Mouse (Mus musculus) cerebellum, postnatal 10 days (tissue): ENCODE data around the gene Rras.

Source experiments
- DNase-seq, 2 experiments: peaks; one replicate each; pipeline ENCODE4 v3.0.0; 2021; ENCODE audit warnings: mixed read lengths in 2 of 2

Gene Rras

DNA sequence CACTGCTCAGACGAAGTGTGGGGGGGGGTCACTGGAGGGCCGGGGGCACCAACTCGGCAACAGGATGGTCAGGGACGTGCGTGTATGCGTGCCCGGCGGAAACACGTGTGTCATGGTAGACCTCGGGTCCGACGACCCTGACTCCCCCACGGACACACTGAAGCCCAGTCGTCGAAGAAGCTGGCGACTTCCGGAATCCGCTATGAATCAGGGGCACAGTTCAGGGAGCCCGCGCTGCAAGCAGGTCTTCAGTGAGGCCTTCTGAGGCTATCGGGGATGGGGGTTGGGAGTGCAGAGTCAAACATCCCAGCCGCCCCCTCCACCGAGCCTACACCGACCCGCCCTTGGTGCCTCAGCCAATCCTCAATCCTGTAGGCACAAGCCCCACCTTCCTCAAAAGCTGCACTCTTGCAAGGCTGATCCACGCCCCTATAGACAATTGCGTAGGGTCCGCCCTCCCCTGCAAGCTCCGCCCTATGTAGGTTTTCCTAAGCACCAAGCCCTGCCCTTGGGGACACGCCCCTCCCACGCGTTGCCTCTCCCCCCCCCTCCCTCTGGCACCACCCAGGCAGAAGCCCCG, 36.3 kb downstream of the Rras start:
- DNase-seq: peak; percentile 90 to 95

DNA sequence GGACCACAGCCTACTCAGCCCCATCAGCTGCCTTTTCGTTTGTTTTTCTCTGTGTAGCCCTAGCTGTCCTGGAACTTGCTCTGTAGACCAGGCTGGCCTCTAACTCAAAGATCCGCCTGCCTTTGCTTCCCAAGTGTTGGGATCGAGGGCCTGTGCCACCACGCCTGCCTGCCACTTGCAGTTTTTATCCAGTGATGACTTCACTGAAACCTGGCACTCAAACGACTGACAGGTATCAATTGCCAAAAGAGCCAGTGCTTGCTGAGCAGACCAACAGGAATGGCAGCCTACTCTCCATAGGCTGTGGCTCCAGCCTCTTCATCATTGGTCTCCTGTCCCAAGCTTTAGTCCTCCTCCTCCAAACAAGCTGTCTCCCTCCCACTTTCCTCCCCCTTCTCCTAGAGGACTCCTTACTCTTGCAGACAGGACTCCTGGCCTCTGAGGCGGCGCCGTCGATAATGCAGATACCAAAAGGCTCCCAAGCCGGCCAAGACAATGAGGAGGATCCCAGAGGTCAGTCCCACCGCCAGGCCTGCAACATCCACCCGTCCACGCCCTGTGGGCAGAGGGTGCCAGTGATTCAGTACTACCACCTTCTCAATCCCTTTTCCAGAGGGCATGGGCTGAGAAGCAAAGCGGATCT, 38.7 kb downstream of the Rras start:
- peak; percentile 52 to 56 for DNase-seq

DNA sequence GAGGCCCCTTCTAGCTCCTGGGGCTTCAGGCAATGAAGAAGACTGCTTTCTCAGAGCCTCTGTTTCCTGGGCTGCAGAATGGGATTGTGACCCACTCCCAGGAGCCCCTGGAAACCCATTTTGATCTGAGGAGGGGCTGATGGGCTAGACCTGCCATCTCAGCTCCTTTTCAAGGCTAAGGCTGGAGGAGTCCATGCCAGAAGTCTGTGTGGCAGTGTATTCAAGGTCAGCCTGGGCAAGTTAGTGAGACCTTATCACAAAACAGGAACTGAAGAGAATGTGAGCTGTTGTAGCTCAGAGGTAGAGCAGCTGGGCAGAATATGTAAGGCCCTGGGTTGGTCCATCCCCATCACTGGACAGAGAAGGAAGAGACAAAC, 39.2 kb downstream of the Rras start:
- no peak for DNase-seq

DNA sequence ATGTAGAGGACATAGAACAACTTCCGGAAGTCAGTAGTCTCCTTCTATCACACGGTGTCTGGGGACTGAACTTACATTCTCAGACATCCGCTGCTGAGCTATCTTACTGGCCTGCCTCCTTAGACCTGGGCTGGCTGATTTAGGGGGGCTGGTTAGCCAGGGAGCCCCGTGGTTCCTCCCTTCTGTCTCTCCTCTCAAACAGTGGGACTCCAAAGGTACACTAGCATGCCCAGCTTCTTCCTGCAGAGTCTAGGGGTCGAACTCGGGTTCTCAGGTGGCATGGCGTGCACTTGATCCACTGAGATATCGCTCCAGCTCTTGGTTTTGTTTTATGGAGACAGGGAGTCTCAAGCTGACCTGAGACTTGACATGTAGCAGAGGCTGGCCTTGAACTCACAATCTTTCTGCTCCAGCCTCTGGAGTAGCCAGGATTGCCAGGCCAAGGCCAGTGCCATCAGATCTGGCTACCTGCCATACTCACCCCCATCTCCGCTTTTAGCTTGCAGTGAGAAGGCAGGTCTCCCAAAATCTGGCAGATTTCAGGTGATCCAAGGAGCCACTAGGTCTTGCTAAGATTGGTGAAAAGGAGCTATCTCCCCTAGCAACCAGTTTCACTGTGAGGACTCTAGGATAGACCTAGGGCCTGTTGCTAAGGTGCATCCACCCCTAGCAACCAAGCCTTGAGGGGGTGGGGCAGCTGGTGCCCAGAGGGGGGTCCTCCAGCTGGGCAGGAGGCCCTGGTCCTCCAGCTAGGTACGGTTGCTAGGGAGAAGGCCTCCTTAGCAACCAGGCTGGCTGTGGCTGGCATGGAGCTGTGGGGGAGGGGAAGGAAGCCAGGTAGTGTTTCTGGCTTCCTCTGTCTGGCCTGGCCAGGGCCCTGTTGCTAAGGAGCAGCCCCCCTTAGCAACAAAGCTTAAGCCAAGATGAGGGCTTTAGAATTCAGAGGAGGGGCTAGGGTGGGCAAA, 41.1 kb downstream of the Rras start:
- peak; percentile 84 to 85 for DNase-seq

DNA sequence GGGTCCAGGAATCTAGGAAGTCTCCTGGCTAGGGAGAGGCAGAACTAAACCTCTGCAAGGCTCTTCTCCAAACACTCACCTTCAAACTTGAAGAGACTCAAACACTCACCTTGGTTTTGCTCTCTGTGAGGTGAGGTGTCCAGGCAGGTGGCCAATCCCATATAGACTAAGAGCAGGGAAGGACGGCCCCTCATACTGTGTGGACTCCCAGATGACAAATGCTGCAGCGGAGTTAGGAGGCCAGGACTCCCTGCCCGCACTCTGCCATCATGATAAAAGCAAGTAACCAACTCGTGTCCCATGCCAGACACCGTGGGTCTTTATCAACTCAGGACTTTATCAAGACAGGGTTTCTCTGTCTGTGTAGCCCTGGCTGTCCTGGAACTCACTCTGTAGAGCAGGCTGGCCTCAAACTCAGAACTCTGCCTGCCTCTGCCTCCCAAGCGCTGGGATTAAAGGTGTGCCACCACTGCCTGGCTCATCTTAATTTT, 42.9 kb downstream of the Rras start:
- DNase-seq: no peak

DNA sequence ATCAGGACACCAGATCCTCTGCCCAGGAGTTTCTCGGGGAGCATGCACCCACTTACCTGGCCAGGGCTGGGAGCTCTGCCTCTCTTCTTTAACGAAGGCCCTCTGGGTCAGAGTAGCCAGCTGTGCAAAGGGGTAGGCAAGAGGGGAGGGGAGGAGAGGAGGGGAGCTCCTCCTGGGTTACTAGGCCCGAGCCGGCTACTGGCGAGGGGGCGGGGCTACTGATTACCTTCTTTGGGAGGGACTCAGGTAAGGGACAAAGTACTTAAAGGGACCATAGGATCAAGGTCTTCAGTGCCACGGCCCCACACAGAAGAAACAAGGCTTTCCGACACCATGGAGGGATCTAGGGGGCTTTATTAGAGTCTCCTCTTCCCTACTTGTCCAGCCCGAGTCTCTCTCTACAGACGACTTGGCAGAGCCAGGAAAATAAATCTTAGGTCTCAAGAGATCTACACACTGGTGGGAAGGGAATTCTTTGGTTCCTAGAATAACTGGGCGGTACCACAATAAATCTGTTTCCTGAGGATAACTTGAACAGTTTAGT, 43.8 kb downstream of the Rras start:
- DNase-seq: peak in 1 of 2 experiments; percentile 33

DNA sequence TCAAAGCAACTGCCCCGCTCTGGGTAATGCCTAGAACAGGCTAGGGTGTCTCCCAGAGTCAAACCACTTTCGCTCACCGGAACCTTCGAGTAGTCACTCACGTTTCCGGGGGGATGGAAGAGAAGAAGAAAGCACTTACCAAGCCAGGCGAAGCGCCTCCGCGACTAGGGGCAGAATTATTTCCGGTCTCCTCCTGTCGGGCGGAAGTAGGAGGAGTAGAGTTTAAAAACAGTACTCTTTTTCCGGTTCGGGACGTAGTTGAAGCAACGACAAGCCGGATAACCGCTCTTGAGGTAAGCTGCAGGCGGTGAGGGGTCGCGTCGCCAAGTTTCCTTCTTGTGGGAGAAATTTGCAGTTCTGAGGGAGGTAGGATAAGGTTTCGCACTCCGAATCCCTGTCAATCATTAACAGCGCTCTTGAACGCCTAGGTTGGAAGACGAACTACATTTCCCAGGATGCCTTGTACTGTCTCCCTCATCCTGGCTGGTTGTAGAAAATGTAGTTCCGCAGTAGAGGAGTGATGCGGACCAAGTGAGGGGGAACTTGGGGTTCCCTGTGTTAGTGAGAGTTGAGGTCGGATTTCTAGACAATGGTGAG, 44.6 kb downstream of the Rras start, which contains the start of the genes Nosip and Prrg2:
Nosip (plus strand) TSS at position 191 of the 597 bp plus-strand sequence.
Prrg2 (minus strand) TSS at position 439 of the 597 bp plus-strand sequence.
- DNase-seq: peak; percentile 93 to 96

DNA sequence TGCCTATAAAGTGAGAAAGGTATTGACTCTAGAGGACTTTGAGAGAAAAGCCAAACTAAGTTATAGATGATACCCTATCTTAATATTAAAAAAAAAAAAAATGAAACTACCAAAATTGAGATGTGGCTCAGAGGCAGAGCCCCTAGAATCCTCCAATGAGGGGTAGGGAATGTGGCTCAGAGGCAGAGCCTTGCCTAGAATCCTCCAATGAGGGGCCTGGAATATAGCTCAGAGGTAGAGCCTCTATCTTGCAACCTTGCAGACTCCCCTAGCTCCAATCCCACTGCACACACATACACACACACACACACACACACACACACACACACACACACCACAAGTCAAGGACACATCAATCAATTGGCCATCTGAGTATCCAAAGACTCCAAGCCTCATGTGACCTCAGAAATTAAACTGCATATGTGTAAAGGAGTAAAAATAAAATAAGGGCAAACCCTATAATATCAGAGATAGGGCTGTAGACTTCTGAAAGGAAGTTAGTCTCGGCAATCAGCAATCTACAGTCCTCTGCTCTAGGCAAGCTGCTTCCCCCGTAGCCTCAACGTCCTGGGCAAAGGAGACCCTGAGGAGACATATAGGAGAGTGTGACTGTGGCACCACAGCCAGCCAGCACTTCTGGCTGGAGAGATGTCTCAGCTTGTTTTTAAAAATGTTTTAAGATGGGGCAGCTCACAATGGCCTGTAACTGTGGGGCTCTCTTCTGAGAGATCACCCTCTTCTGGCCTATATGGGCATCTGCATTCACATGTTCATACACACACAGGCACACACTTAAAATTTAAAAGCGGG, 49.6 kb downstream of the Rras start:
- no peak for DNase-seq

DNA sequence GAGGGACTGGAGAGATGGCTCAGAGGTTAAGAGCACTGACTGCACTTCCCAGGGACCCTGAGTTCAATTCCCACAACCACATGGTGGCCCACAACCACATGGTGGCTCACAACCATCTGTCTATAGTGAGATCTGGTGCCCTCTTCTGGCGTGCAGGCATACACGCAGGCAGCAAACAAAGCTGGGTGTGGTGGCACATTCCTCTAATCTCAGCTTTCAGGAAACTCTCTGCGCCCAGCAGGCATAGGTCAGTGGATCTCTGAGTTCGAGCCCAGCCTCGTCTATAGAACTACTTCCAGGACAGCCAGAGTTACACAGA, 50.2 kb downstream of the Rras start:
- DNase-seq: peak; percentile 66 to 68

DNA sequence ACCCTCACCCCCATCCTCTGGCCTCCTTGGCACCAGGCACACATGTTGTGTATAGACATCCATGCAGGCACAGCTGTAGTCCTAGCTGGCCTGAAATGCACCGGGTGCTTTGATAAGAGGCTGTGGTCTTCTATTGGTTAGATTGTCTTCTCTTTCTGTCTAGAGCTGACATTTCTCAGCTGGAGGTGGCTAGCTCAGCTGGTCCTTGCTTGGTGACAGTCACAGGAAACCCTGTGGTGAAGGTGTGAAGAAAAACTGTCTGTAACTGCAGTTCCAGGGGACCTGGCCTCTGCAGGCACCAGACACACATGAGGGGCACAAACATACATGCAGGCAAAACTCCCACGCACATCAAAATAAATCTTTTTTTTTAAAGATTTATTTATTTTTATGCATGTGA, 51.9 kb downstream of the Rras start:
- DNase-seq: no peak
